Mouse (Mus musculus) frontal cortex, postnatal 36 days (tissue): ENCODE data around the gene Pde4b.

ENCODE experiments used
- DNase-seq, 2 experiments: peaks; one replicate each; pipeline ENCODE4 v3.0.0; 2022; ENCODE audit warnings: low spot score in 2 of 2

The Pde4b gene

DNA sequence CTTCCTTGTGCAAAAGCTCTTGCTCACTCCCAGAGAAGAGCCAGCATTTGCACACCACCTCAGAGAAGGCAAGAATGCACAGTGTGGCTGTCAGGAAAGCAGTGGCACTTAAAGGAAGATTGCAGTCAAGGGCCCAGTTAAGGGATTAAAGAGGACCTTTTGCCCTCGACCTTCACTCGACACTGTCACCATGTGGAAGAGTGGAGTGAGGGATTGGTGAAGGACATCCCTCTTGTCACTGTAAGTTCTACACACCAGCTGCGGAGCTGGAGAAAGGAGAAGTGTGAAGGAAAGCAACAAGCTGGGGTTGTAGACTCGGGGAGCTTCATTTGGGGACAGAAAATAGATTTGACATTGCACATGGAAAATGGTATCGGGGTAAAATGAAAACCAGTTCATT is 89.9 kb downstream of the Pde4b start:
- DNase-seq, result no peak

DNA sequence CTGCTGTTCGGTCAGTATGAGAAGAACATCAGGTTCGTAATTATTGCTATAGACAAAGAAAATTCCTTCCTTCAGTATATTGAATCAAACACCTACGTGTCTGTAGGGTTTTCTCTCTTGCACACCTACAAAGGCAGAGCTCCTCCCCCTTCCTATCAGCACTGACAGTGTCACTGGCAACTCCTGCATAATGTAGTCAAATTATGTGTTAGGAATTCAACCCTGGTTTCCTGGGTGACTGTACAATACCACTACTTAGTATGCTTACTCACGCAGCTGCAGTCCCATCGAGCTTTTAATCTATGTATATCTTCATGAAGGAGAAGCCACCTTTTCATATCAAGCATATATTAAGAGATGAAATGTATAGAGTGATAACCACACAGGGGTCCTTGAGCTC is 99.5 kb downstream of the Pde4b start:
- no peak for DNase-seq

DNA sequence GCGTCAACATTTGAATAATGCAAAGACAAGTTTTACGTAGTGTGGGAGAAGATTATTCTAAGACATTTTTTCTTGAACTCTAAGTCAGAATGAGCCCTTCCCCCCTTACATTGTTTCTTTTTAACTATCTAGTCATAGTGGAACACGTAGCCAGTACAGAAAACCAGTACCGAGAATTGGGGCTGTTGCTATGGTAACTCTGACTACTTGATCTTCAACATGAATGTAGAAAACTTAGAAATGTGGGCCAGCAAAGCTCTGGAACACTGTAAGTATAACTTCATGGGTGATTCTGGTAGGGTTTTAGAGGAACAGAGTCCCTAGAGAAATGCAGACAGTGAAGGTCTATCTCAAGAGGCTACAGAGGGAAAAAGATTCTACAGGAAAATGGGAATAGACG is 110.4 kb downstream of the Pde4b start:
- peak in 1 of 2 experiments; percentile 18 for DNase-seq

DNA sequence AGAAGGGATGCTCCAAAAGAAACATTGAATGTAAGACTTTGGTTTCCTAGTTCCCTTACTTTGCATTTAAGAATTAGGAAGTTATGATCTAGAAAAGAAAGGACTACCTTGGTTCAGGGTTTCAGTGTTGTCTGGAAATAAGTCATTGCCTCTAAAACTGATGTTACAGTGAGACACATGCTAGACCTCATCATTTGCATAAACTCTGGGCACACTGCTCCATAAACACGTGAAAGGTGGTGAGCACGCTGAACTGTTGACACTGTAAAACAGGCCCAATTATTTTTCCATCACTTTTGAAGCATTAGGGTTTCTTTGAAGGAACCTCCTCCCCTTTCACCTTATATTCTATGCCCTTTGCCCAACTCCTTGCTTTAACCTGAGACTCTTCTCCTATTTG is 122.4 kb downstream of the Pde4b start:
- no peak for DNase-seq

DNA sequence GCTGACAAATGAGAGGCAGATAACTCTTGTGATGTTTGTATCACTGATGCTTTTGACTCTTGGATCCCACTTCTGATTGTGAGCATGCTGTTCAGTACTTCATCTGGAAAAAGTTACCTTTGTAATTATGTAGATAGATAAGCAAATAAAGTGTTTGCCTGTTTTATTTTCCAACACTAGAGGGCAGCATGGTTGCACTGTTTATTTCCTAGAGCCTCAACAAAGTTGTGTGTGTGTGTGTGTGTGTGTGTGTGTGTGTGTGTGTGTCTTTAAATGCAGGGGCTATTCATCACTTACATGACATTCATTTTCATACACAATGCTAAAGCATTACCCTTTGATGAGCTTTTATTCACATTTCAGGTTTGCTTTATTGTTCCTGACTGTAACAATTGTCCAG is 139.4 kb downstream of the Pde4b start:
- DNase-seq, result peak in 1 of 2 experiments; percentile 55

DNA sequence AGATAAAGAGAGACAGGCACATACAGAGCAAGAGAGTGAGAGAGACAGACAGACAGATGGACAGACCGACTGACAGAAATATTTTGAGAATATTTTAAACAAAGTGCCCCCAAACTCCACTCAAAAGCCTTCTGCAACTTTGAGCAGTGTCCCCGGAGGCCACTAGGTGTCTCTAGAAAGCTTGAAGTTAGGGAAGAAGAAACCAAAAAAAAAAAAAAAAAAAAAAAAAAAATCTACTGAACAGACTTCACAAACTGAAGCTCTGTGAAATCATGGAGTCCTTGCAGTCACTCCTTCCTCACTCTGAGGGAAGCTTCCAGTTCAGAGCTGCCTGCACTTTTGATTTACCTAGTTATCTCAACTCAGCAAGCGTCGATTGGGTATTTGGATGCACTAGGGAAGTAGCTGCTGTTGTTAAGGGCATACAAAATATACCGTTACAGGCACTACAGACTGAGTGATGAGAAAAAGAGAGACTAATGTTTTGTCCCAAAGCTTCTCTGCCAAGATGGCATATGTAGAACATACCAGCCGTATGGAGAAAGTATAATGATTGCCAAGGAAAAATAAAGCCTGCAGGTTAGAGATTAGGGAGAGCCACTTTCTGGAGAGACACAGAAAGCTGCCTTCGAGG is 141.7 kb downstream of the Pde4b start:
- DNase-seq, result peak; percentile 48 to 63

DNA sequence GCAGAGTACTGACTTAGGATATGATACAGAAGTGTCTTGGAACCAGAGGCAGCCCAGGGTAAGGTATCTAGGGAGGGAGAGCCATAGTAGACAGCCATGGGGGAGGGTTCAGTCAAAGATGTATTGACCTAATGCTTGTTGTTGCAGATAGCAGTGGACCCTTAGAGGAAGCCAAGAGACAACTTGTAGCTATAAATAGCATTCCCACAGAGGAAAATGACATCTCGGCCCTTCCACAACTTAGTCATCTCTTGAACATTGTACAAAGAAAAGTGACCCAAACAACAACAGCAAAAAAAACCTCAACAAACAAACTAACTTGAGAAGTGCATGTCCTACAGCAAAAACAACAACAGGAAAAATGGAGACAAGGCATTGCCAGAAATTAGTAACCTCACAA is 143.6 kb downstream of the Pde4b start:
- DNase-seq, result no peak

DNA sequence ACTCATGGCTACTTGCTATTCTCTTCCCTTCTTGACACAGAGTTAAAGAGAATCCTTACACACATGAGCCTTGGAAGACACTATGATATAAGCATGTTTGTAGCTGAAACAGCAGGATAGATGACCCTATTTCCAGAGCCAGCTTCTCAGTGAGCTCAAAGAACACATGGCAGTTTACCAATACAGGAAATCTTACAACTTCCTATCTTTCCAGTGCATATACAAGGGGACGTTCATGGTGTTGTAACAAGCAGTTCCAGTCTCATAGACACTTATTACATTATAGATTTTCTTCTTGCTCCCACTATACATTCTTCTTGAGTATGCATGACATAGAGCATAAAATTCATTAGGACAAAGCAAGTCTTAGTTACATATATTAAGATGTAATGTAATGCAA is 146.3 kb downstream of the Pde4b start:
- DNase-seq, result no peak

DNA sequence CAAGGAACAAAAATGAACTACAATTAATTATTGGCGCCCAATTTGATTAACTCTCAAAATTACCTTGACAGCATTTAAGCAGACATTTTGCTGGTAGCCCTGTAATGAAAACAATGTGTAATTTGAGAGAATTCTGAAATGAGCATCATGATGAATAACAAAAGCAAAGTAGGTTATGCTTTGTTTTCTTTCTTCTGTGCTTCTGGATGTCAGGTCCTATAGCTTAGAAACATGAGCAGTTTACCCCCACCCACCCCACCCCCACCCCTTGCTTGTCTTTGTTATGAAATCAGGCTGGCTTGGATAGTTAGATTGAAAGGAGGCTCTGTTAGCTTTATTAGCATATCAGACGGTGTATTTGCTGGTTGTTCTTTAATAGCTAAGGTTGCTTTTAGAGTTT is 147.8 kb downstream of the Pde4b start:
- DNase-seq, result no peak

DNA sequence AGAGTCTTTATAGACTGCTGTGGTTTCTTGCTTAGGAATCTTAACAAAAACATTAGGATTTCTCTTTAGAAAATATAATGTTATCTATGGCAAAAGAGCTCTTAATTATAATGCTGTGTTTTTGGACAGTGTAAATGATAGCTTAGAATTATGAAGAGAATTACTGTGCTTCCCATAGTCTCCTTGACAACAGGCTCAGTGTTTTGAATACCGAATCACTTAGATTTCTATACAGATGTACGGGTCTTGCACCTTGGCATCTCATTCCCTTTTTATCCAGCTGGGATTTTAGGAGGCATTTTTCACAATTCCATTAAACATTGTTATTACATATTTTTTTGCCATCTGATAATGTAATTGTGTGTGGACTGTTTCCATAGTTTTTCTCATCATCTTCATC is 151.8 kb downstream of the Pde4b start:
- DNase-seq, result no peak

DNA sequence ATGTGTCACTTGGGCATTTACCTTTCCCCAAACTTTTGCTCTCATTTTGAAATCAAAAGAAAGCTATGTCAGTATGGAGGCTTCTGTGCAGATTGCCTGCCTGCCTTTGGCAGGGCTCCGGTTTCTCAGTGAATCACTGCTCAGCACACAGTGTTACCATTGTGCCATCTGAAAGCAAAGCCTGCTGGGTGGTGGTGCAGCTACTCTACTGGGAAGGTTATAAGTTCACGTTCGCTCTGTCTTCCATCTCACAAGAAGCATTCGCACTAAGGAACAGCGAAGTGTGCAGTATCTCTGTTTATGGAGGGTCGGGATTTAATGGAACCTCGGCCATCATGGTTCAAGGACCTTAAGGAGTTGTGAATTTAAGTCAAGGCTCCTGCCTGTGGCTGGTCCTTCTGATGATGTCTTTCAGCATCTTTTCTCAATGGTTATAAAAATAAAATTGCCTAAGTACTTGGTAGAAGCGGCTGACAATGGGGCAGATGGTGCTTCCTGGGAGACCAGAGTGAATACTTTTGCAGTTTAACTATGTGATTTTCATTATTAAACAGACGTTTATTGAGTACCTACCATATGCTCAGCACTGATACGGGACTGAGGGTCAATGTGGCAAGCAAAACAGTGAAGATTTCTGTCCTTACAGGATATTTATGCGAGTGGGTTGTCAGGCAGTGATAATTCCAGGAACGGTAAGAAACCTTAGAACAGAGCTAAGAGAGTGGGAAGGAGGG is 152.5 kb downstream of the Pde4b start:
- peak; percentile 57 to 59 for DNase-seq

DNA sequence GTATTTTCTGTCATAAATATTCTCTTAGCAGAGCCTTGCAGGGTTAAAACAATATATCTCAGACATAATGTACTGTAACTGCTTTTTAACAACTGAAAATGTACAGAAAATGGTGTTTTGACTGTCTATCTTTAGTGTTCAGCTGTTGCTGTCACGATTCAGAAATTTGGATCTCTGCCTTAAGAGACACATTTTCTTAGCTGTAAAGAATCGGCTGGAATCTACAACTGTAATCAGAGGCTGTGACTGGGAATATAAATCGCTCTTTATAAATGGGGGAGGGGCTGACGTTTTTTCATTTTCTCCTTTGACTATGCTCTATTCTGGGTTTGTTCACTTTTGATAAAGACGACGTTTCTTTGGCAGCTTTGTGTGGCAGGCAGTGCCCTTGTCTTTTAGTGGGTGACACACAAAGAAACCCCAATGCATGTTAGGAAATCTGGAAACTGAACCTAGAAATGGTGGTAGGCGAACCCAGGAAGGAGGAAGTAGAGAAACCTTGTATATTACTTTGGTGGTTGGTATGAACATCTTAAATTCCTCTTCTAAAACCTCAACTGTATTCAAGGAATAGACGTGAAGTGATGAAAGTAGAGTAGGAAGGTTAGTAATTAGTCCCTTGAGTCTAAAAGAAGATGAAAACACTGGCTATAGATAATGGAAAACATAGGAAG is 153.5 kb downstream of the Pde4b start:
- peak in 1 of 2 experiments; percentile 69 for DNase-seq

DNA sequence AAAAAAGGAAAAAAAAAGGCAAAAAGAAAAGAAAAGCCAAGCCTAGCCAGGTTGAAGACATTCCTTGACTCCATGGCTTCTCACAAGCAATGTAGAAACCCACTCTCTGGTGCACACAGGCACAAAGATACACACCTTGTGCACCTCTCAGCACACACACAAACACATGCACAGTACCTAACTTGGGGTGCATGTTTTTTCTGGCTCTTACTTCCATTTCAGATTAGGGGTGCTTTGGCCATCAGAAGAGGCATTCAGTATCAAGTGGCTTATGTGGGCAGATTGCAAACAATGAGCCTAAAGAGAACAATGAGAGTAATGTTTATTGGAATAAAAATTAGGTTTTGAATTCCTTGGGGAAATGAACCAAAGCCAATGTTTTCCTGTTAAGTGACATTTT is 166.7 kb downstream of the Pde4b start:
- DNase-seq, result no peak

DNA sequence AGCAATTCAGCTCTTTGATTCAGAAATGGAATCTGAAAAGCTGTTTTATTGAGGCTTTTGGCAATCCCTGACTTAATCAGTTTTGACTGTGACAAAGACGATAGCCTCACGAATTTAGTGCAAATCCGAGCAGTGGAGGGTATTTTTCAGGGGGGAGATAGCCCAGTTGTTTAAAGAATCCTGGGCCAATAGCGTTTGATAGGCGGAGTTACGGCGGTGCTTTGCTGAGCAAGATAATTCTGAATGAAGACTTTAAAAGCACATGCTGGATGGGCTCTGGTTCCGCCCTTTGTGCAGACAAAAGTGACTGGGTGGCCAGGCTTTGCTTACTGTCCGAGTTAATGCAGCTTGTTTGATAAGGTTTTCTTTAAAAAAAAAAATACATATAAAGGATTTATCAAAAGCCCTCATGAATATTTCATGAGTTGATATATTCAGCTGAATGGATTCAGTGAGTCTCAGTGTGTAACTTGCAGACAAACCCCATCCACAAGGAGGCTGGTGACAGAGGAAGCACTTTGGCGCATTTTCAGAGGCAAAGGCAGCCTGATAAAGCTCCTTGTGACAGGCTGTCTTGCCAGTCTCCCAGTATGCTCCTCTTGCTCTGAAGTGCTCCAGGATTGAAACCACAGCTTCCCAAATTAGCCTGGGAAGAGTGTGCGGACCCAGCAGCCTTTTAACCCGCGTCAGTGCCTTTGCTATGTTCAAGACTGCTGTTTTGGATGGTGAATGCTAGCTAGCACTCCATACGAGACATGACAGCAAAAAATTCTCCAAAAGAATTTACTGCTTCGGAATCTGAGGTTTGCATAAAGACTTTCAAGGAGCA is 167.3 kb downstream of the Pde4b start:
- peak; percentile 54 to 70 for DNase-seq

DNA sequence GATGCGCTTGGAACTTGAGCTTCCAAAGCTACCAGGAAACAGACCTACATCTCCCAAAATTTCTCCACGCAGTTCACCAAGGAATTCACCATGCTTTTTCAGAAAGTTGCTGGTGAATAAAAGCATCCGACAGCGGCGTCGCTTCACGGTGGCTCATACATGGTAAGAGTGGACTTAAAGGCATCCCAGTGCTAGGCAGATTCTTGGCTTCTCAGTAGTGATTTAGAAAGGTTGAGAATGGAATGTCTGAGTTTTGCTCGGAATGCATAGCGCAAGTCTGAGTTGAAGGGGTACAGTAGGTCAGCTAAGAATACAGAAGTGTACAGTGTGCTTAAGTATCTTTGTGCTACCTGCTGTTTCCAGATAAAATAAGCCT is 167.9 kb downstream of the Pde4b start:
- peak in 1 of 2 experiments; percentile 29 for DNase-seq

DNA sequence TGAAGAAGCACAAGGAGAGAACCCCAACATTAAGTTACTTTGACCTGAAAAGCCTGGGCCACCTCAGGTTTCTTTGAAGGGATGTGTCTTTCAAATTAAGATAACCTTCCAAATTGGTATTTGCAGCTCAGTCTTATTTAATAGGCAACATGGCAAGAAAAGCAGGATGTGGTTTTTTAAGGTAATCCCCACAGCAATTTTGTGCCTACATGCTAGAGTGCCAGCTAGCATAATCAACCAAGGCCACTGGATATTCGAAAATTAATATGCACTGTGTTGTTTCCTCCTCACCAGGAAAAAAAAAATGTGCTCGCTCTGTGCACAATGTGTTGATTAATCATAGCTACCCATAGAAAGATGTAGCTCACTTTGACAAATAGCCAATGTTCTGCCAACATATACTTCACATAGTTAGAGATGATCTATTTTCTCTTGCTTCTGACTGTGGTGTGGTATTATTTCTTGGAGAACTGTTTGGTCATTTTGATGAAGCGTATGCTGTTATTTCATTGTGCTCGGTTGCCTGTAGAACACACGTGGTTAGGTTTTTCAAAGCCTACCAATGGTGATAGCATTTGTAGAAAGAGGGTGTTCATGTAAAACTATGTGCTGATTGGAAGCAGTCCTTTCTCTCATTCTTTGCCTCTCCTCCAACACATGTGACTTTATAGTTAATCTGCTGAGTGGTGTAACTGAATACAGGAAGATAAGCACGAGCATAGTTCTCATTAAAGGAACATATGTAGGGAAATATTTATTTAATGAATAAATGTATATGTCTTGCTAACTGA is 169.0 kb downstream of the Pde4b start:
- DNase-seq, result no peak

DNA sequence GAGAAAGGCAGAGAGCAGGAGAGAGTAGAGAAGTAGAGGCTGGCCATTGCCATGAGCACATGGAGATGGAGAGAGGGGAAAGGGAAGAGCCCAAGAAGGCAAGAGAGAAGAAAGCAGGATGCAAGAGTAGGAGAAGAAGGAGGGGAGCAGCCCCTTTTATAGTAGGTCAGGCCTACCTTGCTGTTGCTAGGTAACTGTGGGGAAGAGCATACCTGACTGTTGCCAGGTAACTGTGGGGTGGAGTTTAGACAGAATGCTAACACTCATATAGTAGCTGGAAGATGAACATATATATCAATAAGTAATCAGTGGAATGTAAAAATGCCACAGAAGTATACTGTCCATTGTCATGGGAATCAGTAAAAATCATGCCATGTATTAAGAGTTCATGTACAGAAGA is 172.9 kb downstream of the Pde4b start:
- DNase-seq, result no peak

DNA sequence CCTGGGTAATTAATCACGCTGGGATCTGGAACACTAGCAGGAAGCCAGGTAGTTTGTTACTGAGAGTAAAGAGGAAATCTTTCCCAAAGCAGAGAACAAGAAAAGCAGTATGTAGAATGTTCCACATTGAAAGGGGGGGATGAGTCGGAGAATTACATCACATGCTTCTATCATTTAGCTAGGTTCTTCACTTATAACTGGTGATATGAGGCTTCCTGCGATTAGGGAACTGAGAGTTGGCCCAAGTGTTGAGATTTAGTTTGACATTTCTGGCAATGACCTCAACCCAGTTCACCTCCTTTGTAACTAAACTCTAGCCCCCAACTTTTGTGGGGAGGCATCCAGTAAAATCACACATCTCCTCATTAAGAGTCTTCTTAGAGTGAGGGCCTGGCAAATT is 185.0 kb downstream of the Pde4b start:
- no peak for DNase-seq

DNA sequence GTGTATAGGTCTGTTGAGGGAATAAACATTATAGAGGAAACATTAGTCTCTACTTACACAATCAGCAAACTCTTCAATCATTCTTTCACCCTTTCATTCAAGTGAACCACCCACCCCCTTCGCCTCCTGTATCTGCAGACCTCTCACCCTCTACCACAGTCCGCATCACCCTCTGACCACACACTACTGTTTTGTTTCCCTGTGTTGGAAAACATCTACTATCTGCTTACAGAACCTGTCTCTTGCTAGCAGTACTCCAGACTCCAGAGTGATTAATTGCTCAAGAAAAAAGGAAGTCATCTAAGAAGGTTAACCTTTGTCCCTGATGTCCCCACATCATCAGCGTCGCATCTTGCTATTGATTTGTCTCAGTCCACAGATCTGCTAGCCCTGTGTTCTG is 185.4 kb downstream of the Pde4b start:
- DNase-seq, result no peak

DNA sequence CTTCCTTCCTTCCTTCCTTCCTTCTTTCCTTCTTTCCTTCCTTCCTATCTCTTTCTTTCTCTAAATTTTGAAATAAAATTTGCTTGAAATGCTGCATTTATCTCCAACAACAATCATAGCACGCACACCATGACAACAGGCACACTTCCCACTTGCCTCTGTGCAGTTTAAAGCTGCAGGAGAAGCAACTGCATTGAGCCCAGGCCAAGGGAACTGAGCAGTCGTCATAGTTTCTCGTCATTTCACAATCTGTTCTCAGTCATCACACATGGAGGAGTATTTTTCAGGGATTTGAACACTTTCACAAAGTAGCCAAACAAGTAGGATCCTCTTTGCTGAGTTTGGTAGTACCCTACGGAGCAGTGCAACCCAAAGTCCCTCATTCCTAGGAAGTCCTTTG is 188.4 kb downstream of the Pde4b start:
- peak; percentile 21 to 50 for DNase-seq

DNA sequence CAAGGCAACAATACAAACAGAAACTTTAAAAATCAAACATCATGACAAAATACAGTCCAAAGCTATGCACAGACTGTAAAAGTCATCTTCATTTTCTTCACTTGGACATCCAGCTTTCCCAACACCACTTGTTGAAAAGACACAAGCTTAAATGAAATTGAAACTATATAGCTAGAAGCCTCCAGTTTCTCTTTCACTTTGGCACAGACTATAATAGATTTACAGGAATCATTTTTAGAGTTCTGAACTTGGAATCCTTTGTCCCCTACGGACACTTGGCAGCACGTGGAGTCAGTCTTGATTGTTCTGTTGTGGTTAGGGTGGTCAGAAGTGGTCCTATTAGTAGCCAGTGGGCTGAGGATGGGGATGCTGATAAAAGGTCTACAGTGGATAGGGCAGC is 191.6 kb downstream of the Pde4b start:
- DNase-seq, result no peak
